Mouse (Mus musculus): Measurements from ENCODE around the gene Gm2696.

DNA sequence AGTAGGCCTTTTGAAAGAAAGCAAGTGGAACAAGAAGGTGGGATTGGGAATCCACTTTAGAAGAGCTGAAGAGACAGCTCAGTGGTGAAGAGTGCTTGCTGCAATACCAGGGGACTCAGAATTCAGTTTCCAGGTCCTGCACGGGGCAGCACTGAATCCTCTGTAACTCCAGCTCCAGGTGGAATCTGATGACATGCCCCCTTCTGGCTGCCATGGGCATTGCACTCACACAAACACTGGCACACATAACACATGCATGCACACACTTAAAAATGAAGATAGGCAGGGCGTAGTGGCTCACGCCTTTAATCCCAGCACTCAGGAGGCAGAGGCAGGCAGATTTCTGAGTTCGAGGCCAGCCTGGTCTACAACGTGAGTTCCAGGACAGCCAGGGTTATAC is 68.1 kb downstream of the Gm2696 start:
- TF ChIP-seq TAL1 (IDR thresholded peaks at IDR 0.05; ENCODE audit: low read length) (no peak), GATA1 (IDR thresholded peaks at IDR 0.05; ENCODE audit: low read length) (no peak)

Data from erythroblast, embryonic 14.5 days (primary cell).